Mouse (Mus musculus) adrenal gland, postnatal 10 days (tissue): ENCODE measurements around the gene Pde4dip. TPM values are rescaled to one million over a fixed set of nuclear protein-coding genes. Genes with fewer than 3 reads are reported as not detected.

Experiments used
- DNase-seq: peaks from one replicate; pipeline ENCODE4 v3.0.0; 2021; ENCODE audit warnings: mixed read lengths
- microRNA-seq: library from miRNA; unstranded; fragments of <30 nt; microRNA quantifications from one replicate; pipeline ENCODE4 v1.2.0, GENCODE M21; 2021
- total RNA-seq, 2 experiments: library from RNA; stranded (reverse); gene quantifications; 2 replicates each; pipeline ENCODE4 v1.2.3; 2021

Gene Pde4dip
- total RNA-seq, 2 experiments from 2014 or later: 79.3 to 173 TPM

GRCm38 (mm10) chr3:97642001-97642400, 246.5 kb downstream of the Pde4dip start:
- no peak for DNase-seq

- no peak for DNase-seq
Observed at GRCm38 (mm10) chr3:97641396-97641795, 247.1 kb downstream of the Pde4dip start.

Small RNA genes lying within 50 kb of the gene (microRNA-seq; reads per million reads assigned to microRNA genes)
- not detected for gene Mir7225

Other genes starting within 250 kb of the Pde4dip start
- gene Prkab2, start 230.5 kb downstream of the Pde4dip start, total RNA-seq: 1 to 10 TPM; 7.2 to 9.3 TPM
- not detected for gene Gm17651, start 214.0 kb downstream of the Pde4dip start, total RNA-seq
- gene Sec22b, start 12.5 kb upstream of the Pde4dip start, total RNA-seq: 10 to 100 TPM; 78.5 to 85.2 TPM
- 10 to 100 TPM; 37.0 to 48.5 TPM for gene Notch2, start 124.8 kb upstream of the Pde4dip start, total RNA-seq